In genomic region chr10:19112459-19112858, GRCm38 (mm10) we compare ENCODE assay signal across 26 mouse cellular contexts.
DNase-seq lines count a peak whose midpoint lies in the region; ATAC-seq and TF ChIP-seq lines count a peak whose summit lies in the region.
"Had no signal": no experiment of that assay in that cellular context is flagged by ENCODE, and none has a peak within 500 bp of the region (broad histone marks: within the 10 kb centered on the region; RNA-seq: fewer than 3 reads in every experiment).

No protein-coding gene starts in this region.

- TF ChIP-seq EP300 in MEL (IDR thresholded peaks at IDR 0.05; ENCODE audit: low read depth in 1 of 2, low read length in 2 of 2): no peak

- no peaks in the 10 kb centered on the region for H3K79me2 ChIP-seq in MEL (ENCODE audit: control insufficient read depth, insufficient read depth, low read length, poor library complexity)

- no peak for TF ChIP-seq POLR2A in MEL (IDR thresholded peaks at IDR 0.05; ENCODE audit: control insufficient read depth in 1 of 2, insufficient read depth in 1 of 2, low read depth in 1 of 2, low read length in 2 of 2, poor library complexity in 1 of 2)

- no peak overlapping the region for H3K27ac ChIP-seq in MEL (ENCODE audit: control insufficient read depth, low read depth, low read length)
- no peak overlapping the region for H3K27ac ChIP-seq in intestine, postnatal 0 days (ENCODE audit: low read depth, low read length)
- H3K27ac ChIP-seq: embryonic facial prominence, embryonic 13.5 days; embryonic facial prominence, embryonic 15.5 days; forebrain, embryonic 10.5 days; forebrain, embryonic 12.5 days had no signal

- TF ChIP-seq CTCF in MEL (IDR thresholded peaks at IDR 0.05 in 2 of 3, conservative IDR thresholded peaks at IDR 0.05 in 1 of 3; ENCODE audit: control insufficient read depth in 1 of 3, insufficient read depth in 1 of 3, low read depth in 2 of 3, low read length in 3 of 3, poor library complexity in 1 of 3, severe bottlenecking in 1 of 3): no peak
- TF ChIP-seq CTCF in intestine, postnatal 0 days (IDR thresholded peaks at IDR 0.05; ENCODE audit: low read depth): no peak

- no peaks in the 10 kb centered on the region for H3K36me3 ChIP-seq in MEL (ENCODE audit: control insufficient read depth in 1 of 2, insufficient read depth in 2 of 2, low read length in 2 of 2)
- H3K36me3 ChIP-seq in intestine, postnatal 0 days (ENCODE audit: control insufficient read depth, insufficient read depth): no peaks in the 10 kb centered on the region
- H3K36me3 ChIP-seq: embryonic facial prominence, embryonic 13.5 days; embryonic facial prominence, embryonic 15.5 days; forebrain, embryonic 10.5 days; forebrain, embryonic 12.5 days; G1E had no signal

- intact Hi-C loops in heart, postnatal 36 days (cut with DNase I): no loop called here

- TF ChIP-seq RAD21 in MEL (IDR thresholded peaks at IDR 0.05; ENCODE audit: low read depth, low read length): no peak

- H3K4me1 ChIP-seq in MEL (ENCODE audit: control insufficient read depth in 1 of 2, insufficient read depth in 2 of 2, low read length in 2 of 2): no peaks in the 10 kb centered on the region
- 0 out of 2 replicates have a peak, but pooled peaks cover 2% of the 10 kb centered on the region for H3K4me1 ChIP-seq in intestine, postnatal 0 days (replicated peaks; ENCODE audit: control insufficient read depth, insufficient read depth, low read length)

- H3K4me2 ChIP-seq in intestine, postnatal 0 days (replicated peaks; ENCODE audit: low read depth): no peak overlapping the region
- H3K4me2 ChIP-seq: embryonic facial prominence, embryonic 13.5 days; embryonic facial prominence, embryonic 15.5 days; forebrain, embryonic 12.5 days had no signal

- 18% methylated on average over 2 of the region's 2 CpGs for WGBS in intestine, postnatal 0 days

- no peak overlapping the region for H3K9ac ChIP-seq in MEL (ENCODE audit: control insufficient read depth, low read depth, low read length, poor library complexity, severe bottlenecking)
- no peak overlapping the region for H3K9ac ChIP-seq in intestine, postnatal 0 days (ENCODE audit: low read depth, low read length)
- H3K9ac ChIP-seq: embryonic facial prominence, embryonic 13.5 days; embryonic facial prominence, embryonic 15.5 days; forebrain, embryonic 12.5 days had no signal

- H3K4me3 ChIP-seq in MEL (ENCODE audit: control insufficient read depth in 1 of 2, insufficient read depth in 1 of 2, low read depth in 2 of 2, low read length in 2 of 2): no peak overlapping the region
- no peak overlapping the region for H3K4me3 ChIP-seq in intestine, postnatal 0 days (ENCODE audit: low read depth, low read length)
- H3K4me3 ChIP-seq: embryonic facial prominence, embryonic 13.5 days; embryonic facial prominence, embryonic 15.5 days; erythroblast, embryonic 14.5 days; forebrain, embryonic 10.5 days; forebrain, embryonic 12.5 days had no signal

- ATAC-seq in intestine, postnatal 0 days: peak; percentile 87
- ATAC-seq: CD4-positive, CD25-positive, alpha-beta regulatory T cell, adult 4 months; forebrain, embryonic 14.5 days; forebrain, embryonic 16.5 days had no signal

- peak; percentile 41 for DNase-seq in heart, adult 11 months
- no peak for DNase-seq in heart, postnatal 36 days
- DNase-seq in MEL (ENCODE audit: low read depth, low spot score): peak; percentile 6
- DNase-seq in frontal cortex, postnatal 25 days (ENCODE audit: low spot score in 2 of 2): no peak
- DNase-seq: adrenal gland, adult 2 months; adrenal gland, postnatal 10 days; adrenal gland, postnatal 25 days; B cell, adult 2 months; cerebellum, adult 11 months; cerebellum, adult 18-20 months; cerebellum, adult 8-10 months; cerebellum, adult 9-11 months; cerebellum, postnatal 14 days; cerebellum, postnatal 36 days; embryo, embryonic 11 days had no signal

- H3K27me3 ChIP-seq in MEL (ENCODE audit: control insufficient read depth in 1 of 2, insufficient read depth in 2 of 2, low read length in 2 of 2): peaks cover 0 to 5% of the 10 kb centered on the region in 2 experiments; a peak in 3 of 4 replicates
- no peaks in the 10 kb centered on the region for H3K27me3 ChIP-seq in intestine, postnatal 0 days (replicated peaks; ENCODE audit: control insufficient read depth, insufficient read depth, low read length)
- H3K27me3 ChIP-seq: CH12.LX; embryonic facial prominence, embryonic 13.5 days; embryonic facial prominence, embryonic 15.5 days; forebrain, embryonic 12.5 days had no signal

- H3K9me3 ChIP-seq in MEL (replicated peaks; ENCODE audit: insufficient read depth, low read length): no peaks in the 10 kb centered on the region
- no peaks in the 10 kb centered on the region for H3K9me3 ChIP-seq in intestine, postnatal 0 days (ENCODE audit: control insufficient read depth)
- H3K9me3 ChIP-seq: embryonic facial prominence, embryonic 15.5 days; forebrain, embryonic 10.5 days; forebrain, embryonic 12.5 days; G1E had no signal

TF ChIP-seq in MEL, 35 proteins besides CTCF, POLR2A, EP300 and RAD21:
- TF ChIP-seq MEF2A (IDR thresholded peaks at IDR 0.05; ENCODE audit: extremely low read depth, insufficient replicate concordance, low read depth, low read length, poor library complexity, severe bottlenecking) (no peak), POLR2AphosphoS5 (IDR thresholded peaks at IDR 0.05; ENCODE audit: borderline replicate concordance, low read depth, low read length) (no peak), TBP (IDR thresholded peaks at IDR 0.05; ENCODE audit: low read depth, low read length) (no peak), MAZ (IDR thresholded peaks at IDR 0.05; ENCODE audit: low read depth, low read length) (no peak), SMC3 (IDR thresholded peaks at IDR 0.05; ENCODE audit: low read depth, low read length) (no peak), UBTF (IDR thresholded peaks at IDR 0.05; ENCODE audit: borderline replicate concordance, insufficient read depth, low read depth, low read length) (no peak), POLR2AphosphoS2 (IDR thresholded peaks at IDR 0.05; ENCODE audit: low read length) (no peak), E2F4 (IDR thresholded peaks at IDR 0.05; ENCODE audit: borderline replicate concordance, low read depth, low read length) (no peak), CHD1 (IDR thresholded peaks at IDR 0.05; ENCODE audit: low read depth, low read length) (no peak), USF1 (IDR thresholded peaks at IDR 0.05; ENCODE audit: low read depth, low read length) (no peak), MAX (IDR thresholded peaks at IDR 0.05; ENCODE audit: low read length) (no peak), GATA1 (IDR thresholded peaks at IDR 0.05; ENCODE audit: low read depth, low read length) (no peak), NRF1 (IDR thresholded peaks at IDR 0.05; ENCODE audit: insufficient read depth, low read depth, low read length, poor library complexity, severe bottlenecking) (no peak), NELFE (IDR thresholded peaks at IDR 0.05; ENCODE audit: low read depth, low read length) (no peak), MYC (IDR thresholded peaks at IDR 0.05; ENCODE audit: low read depth, low read length) (no peak), MXI1 (IDR thresholded peaks at IDR 0.05; ENCODE audit: low read depth, low read length) (no peak)

Comparison
In these comparisons a context has a peak if more than half of its experiments do, and no peak if none do; other contexts are left out.
1. DNase-seq: peak in heart, adult 11 months (single experiment) and MEL (single experiment); none in heart, postnatal 36 days (0 of 2) and frontal cortex, postnatal 25 days (0 of 2).